15 mouse cellular contexts compared by ENCODE assay signal in the genomic region with DNA sequence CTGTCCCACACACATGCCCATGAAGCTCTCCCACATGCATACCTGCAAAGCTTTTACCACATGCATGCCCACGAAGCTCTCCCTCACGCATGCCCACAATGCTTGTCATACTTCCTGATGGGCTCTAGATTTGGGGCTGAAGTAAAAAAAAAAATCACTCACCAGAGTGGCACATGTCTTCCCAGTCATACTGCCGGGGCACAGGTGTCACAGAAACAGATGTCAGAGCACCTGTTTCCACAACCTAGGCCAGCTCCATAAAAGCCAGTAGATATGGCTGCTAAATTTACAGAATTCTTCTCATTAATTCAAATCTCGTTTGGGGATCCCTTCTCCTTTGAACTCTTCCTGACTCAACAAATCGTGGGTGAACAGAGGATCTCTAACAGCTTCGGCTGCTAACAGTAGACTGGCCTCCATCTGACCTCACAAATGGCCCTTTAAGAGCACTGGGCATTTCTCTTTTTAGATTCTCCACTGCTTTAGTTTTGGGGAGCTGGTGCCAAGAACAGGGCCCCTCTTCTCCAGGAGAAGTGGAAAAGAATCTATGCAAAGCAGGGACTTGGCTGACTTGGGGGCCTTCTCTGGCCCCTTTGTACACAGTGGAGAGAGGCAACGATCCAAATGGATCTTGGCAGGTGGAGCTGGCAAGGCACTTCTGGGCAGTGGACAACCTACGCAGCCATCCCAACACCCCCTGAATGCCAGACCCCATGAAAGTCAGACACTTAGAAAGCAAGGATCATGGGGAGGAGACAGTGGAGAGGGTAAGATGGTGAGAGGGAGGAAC. TPM values are rescaled to one million over a fixed set of nuclear protein-coding genes. Genes with fewer than 3 reads are reported as not detected.
A peak's percentile ranks its signal among the peaks of the same experiment; 100 is the strongest.
DNase-seq lines count a peak whose midpoint lies in the region; ATAC-seq and TF ChIP-seq lines count a peak whose summit lies in the region.
"Had no signal": no experiment of that assay in that cellular context is flagged by ENCODE, and none has a peak within 500 bp of the region (broad histone marks: within the 10 kb centered on the region; RNA-seq: fewer than 3 reads in every experiment).

No protein-coding gene starts in this region.

- no peak overlapping the region for H3ac ChIP-seq in myocyte (ENCODE audit: control insufficient read depth, insufficient read length)

- TF ChIP-seq CTCF in midbrain, postnatal 0 days (IDR thresholded peaks at IDR 0.05), result no peak

- H3K4me1 ChIP-seq in hindbrain, embryonic 13.5 days (replicated peaks), result 0 out of 2 replicates have a peak, but pooled peaks cover 7% of the 10 kb centered on the region
- H3K4me1 ChIP-seq in hindbrain, embryonic 11.5 days (replicated peaks; ENCODE audit: control insufficient read depth, insufficient read depth, low read length), result no peaks in the 10 kb centered on the region
- H3K4me1 ChIP-seq in midbrain, postnatal 0 days (ENCODE audit: insufficient read depth, low read length), result no peaks in the 10 kb centered on the region
- no peaks in the 10 kb centered on the region for H3K4me1 ChIP-seq in midbrain, embryonic 11.5 days (ENCODE audit: control insufficient read depth, insufficient read depth, low read length)

- no peak overlapping the region for H3K27ac ChIP-seq in hindbrain, embryonic 13.5 days
- no peak overlapping the region for H3K27ac ChIP-seq in hindbrain, embryonic 11.5 days (ENCODE audit: low read depth, low read length)
- H3K27ac ChIP-seq in midbrain, postnatal 0 days (ENCODE audit: low read depth, low read length), result no peak overlapping the region
- no peak overlapping the region for H3K27ac ChIP-seq in midbrain, embryonic 11.5 days (ENCODE audit: low read depth, low read length)
- H3K27ac ChIP-seq: liver, embryonic 15.5 days had no signal

- 83% methylated on average over 8 of the region's 8 CpGs for WGBS in hindbrain, embryonic 13.5 days
- 91% methylated on average over 8 of the region's 8 CpGs for WGBS in hindbrain, embryonic 11.5 days
- 69% methylated on average over 8 of the region's 8 CpGs for WGBS in midbrain, postnatal 0 days
- WGBS in midbrain, embryonic 11.5 days, result 88% methylated on average over 8 of the region's 8 CpGs

- peaks cover 50% of the 10 kb centered on the region for H3K36me3 ChIP-seq in hindbrain, embryonic 13.5 days
- no peaks in the 10 kb centered on the region for H3K36me3 ChIP-seq in hindbrain, embryonic 11.5 days (ENCODE audit: control insufficient read depth, insufficient read depth, low read length)
- H3K36me3 ChIP-seq in midbrain, postnatal 0 days (ENCODE audit: insufficient read depth, low read length), result peaks cover 13% of the 10 kb centered on the region; the same call in 1 of the 2 replicates
- H3K36me3 ChIP-seq in midbrain, embryonic 11.5 days (ENCODE audit: control insufficient read depth, insufficient read depth, low read length), result no peaks in the 10 kb centered on the region
- H3K36me3 ChIP-seq in myocyte (ENCODE audit: control insufficient read depth, insufficient read depth), result peaks cover 34% of the 10 kb centered on the region

- TF ChIP-seq POLR2A in myocyte (IDR thresholded peaks at IDR 0.05; ENCODE audit: insufficient read length, low read depth), result no peak

- H3K4me3 ChIP-seq in hindbrain, embryonic 13.5 days, result no peak overlapping the region
- H3K4me3 ChIP-seq in hindbrain, embryonic 11.5 days (ENCODE audit: low read depth, low read length), result no peak overlapping the region
- H3K4me3 ChIP-seq in midbrain, postnatal 0 days (ENCODE audit: low read depth, low read length), result no peak overlapping the region
- H3K4me3 ChIP-seq in midbrain, embryonic 11.5 days (ENCODE audit: low read depth, low read length), result no peak overlapping the region
- no peak overlapping the region for H3K4me3 ChIP-seq in myocyte
- H3K4me3 ChIP-seq: erythroblast, embryonic 14.5 days; liver, embryonic 15.5 days; megakaryocyte, embryonic 14.5 days had no signal

- DNase-seq in cerebellum, postnatal 10 days, result peak; percentile 64 to 77
- DNase-seq in cerebellum, postnatal 36 days, result no peak
- no peak for DNase-seq in hindbrain, embryonic 11.5 days (ENCODE audit: low spot score)
- peak; percentile 71 for DNase-seq in midbrain, postnatal 0 days (ENCODE audit: low spot score)
- no peak for DNase-seq in midbrain, embryonic 11.5 days (ENCODE audit: low spot score, missing footprints)
- no peak for DNase-seq in thymus, adult 18-20 months
- DNase-seq: gastrocnemius, postnatal 36 days; right cerebral cortex, postnatal 25 days; thymus, postnatal 36 days had no signal

- H3K9ac ChIP-seq in hindbrain, embryonic 13.5 days, result no peak overlapping the region
- H3K9ac ChIP-seq in hindbrain, embryonic 11.5 days (ENCODE audit: low read depth, low read length), result no peak overlapping the region
- no peak overlapping the region for H3K9ac ChIP-seq in midbrain, postnatal 0 days (replicated peaks; ENCODE audit: low read length, poor library complexity, severe bottlenecking)
- H3K9ac ChIP-seq in midbrain, embryonic 11.5 days (ENCODE audit: low read length), result no peak overlapping the region
- H3K9ac ChIP-seq: liver, embryonic 15.5 days had no signal

- ATAC-seq in hindbrain, embryonic 13.5 days (ENCODE audit: low FRiP score), result peak; percentile 36; the same call in 1 of the 2 replicates
- ATAC-seq in hindbrain, embryonic 11.5 days (ENCODE audit: low FRiP score), result no peak
- ATAC-seq in midbrain, postnatal 0 days (ENCODE audit: low FRiP score), result peak; percentile 50; the same call in 1 of the 2 replicates
- ATAC-seq in midbrain, embryonic 11.5 days (ENCODE audit: low FRiP score), result no peak
- ATAC-seq: intestine, postnatal 0 days had no signal

- no peak overlapping the region for H3K4me2 ChIP-seq in hindbrain, embryonic 13.5 days
- no peak overlapping the region for H3K4me2 ChIP-seq in hindbrain, embryonic 11.5 days (replicated peaks; ENCODE audit: low read depth, low read length)
- H3K4me2 ChIP-seq in midbrain, postnatal 0 days (ENCODE audit: low read depth, low read length, poor library complexity, severe bottlenecking), result no peak overlapping the region
- H3K4me2 ChIP-seq in midbrain, embryonic 11.5 days, result no peak overlapping the region
- no peak overlapping the region for H3K4me2 ChIP-seq in myocyte (ENCODE audit: low read depth)
- H3K4me2 ChIP-seq: liver, embryonic 15.5 days had no signal

- H3K9me3 ChIP-seq in hindbrain, embryonic 13.5 days, result no peaks in the 10 kb centered on the region
- H3K9me3 ChIP-seq in hindbrain, embryonic 11.5 days (ENCODE audit: control insufficient read depth, low read length), result no peaks in the 10 kb centered on the region
- H3K9me3 ChIP-seq in midbrain, postnatal 0 days (ENCODE audit: low read length), result no peaks in the 10 kb centered on the region
- no peaks in the 10 kb centered on the region for H3K9me3 ChIP-seq in midbrain, embryonic 11.5 days (ENCODE audit: control insufficient read depth, low read length)
- H3K9me3 ChIP-seq: liver, embryonic 15.5 days; megakaryocyte, embryonic 14.5 days had no signal

- H3K27me3 ChIP-seq in hindbrain, embryonic 13.5 days, result no peaks in the 10 kb centered on the region
- H3K27me3 ChIP-seq in hindbrain, embryonic 11.5 days (ENCODE audit: control insufficient read depth, insufficient read depth, low read length), result no peaks in the 10 kb centered on the region
- H3K27me3 ChIP-seq in midbrain, postnatal 0 days (ENCODE audit: insufficient read depth, low read length), result no peaks in the 10 kb centered on the region
- no peaks in the 10 kb centered on the region for H3K27me3 ChIP-seq in midbrain, embryonic 11.5 days (ENCODE audit: control insufficient read depth, insufficient read depth, low read length)
- no peaks in the 10 kb centered on the region for H3K27me3 ChIP-seq in myocyte (ENCODE audit: control insufficient read depth, insufficient read depth, insufficient read length)
- H3K27me3 ChIP-seq: liver, embryonic 15.5 days; megakaryocyte, embryonic 14.5 days had no signal

- H3K79me2 ChIP-seq in myocyte (ENCODE audit: control insufficient read depth, insufficient read depth), result no peaks in the 10 kb centered on the region

TF ChIP-seq in myocyte, 11 proteins besides CTCF, POLR2A, EP300 and RAD21:
- TF ChIP-seq TCF12 (IDR thresholded peaks at IDR 0.05; ENCODE audit: insufficient read depth, poor library complexity, severe bottlenecking), result peak; percentile 85
- peak; percentile 5 to 85 (median 85) for TF ChIP-seq MYOD1 (IDR thresholded peaks at IDR 0.05; ENCODE audit: control insufficient read depth in 1 of 3, insufficient read length in 2 of 3, low read depth in 2 of 3)
- TF ChIP-seq E2F4 (IDR thresholded peaks at IDR 0.05; ENCODE audit: insufficient read depth), result no peak
- TF ChIP-seq SRF (IDR thresholded peaks at IDR 0.05; ENCODE audit: control insufficient read depth, insufficient read length, low read depth), result no peak
- TF ChIP-seq MYOG (IDR thresholded peaks at IDR 0.05; ENCODE audit: control insufficient read depth in 1 of 3, insufficient read depth in 1 of 3, insufficient read length in 2 of 3, low read depth in 2 of 3), result peak; percentile 28 to 83 (median 36)
- TF ChIP-seq USF1 (IDR thresholded peaks at IDR 0.05; ENCODE audit: low read depth), result no peak
- no peak for TF ChIP-seq CEBPB (IDR thresholded peaks at IDR 0.05; ENCODE audit: insufficient read depth, poor library complexity, severe bottlenecking)
- no peak for TF ChIP-seq MAX (IDR thresholded peaks at IDR 0.05; ENCODE audit: low read depth)
- no peak for TF ChIP-seq POLR2AphosphoS2 (IDR thresholded peaks at IDR 0.05; ENCODE audit: insufficient read length, low read depth)
- no peak for TF ChIP-seq REST (IDR thresholded peaks at IDR 0.05; ENCODE audit: insufficient read depth, insufficient read length)
- TF ChIP-seq TCF3 (IDR thresholded peaks at IDR 0.05; ENCODE audit: insufficient read length, low read depth), result peak; percentile 59

RNA-seq across cellular contexts. Expression of gene Otulin, which starts 55.3 kb away (rescaled TPM):
- polyA plus RNA-seq in hindbrain, embryonic 13.5 days (2015; fragmentation: Nextera tagmentation; extraction: Ambion mirVana), result 23.1 and 24.1 TPM in 2 replicates
- 31.8 and 32.0 TPM in 2 replicates for polyA plus RNA-seq in hindbrain, embryonic 11.5 days (2014; fragmentation: Nextera tagmentation; extraction: Ambion mirVana)
- 17.8 and 24.7 TPM in 2 replicates for total RNA-seq in midbrain, postnatal 0 days (2014; rRNA removed)
- 19.6 and 23.9 TPM in 2 replicates for polyA plus RNA-seq in midbrain, postnatal 0 days (2015; fragmentation: Nextera tagmentation; extraction: Ambion mirVana)
- 33.3 and 34.0 TPM in 2 replicates for polyA plus RNA-seq in midbrain, embryonic 11.5 days (2014; fragmentation: Nextera tagmentation; extraction: Ambion mirVana)
- polyA plus RNA-seq in myocyte (2012; fragmentation: generic; extraction: Trizol), result 36.9 TPM

Comparison
In these comparisons a context has a peak if more than half of its experiments do, and no peak if none do; other contexts are left out.
1. DNase-seq: peak in cerebellum, postnatal 10 days (2 of 2) and midbrain, postnatal 0 days (single experiment); none in cerebellum, postnatal 36 days (0 of 2), hindbrain, embryonic 11.5 days (single experiment), midbrain, embryonic 11.5 days (single experiment) and thymus, adult 18-20 months (0 of 2).
2. ATAC-seq: peak in hindbrain, embryonic 13.5 days (single experiment) and midbrain, postnatal 0 days (single experiment); none in hindbrain, embryonic 11.5 days (single experiment) and midbrain, embryonic 11.5 days (single experiment).